Mouse (Mus musculus) stomach, postnatal 0 days (tissue): Measurements from ENCODE around the gene Cd79b.

Experiments used
- CTCF ChIP-seq: IDR thresholded peaks from 2 replicates; pipeline ENCODE4 v1.5.1; 2016; ENCODE audit warnings: antibody characterized with exemption, low read depth, mild to moderate bottlenecking, moderate library complexity
- EP300 ChIP-seq: optimal IDR thresholded peaks from 2 replicates; pipeline ENCODE3; 2016; ENCODE audit warnings: antibody characterized with exemption

DNA sequence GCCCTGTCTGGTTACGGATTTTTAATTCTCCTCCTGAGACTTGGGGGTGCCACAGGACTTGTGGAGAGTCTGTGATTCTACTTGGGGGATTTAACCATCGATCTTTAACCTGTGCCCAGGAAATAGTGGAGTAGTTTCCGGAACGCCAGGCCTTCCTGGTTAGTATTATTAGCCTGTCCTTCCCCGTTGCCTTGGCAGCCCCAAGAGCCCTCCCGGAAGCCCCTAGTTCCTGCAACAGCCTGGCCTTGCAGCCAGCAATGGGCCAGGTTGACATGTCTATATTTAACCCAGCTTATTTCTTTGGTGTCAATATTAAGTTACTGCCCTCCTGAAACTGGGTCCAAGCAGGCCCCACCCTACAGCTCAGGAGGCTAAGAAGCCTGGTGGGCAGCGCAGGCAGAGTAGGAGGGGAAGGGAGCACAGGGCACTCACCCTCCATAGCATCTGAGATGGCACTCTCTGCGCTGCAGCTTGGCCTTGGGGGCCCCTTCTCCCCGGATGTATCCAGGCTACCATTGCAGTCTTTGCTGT is 26.5 kb upstream of the Cd79b start:
- TF ChIP-seq CTCF (no peak), EP300 (no peak)
